Mouse (Mus musculus) megakaryocyte-erythroid progenitor cell, adult 5 weeks (primary cell): ENCODE measurements around the gene Notum. TPM values are rescaled to one million over a fixed set of nuclear protein-coding genes. Genes with fewer than 3 reads are reported as not detected.

Experiments
- polyA plus RNA-seq: library from polyadenylated mRNA; stranded (reverse); fragments of >175 nt; gene quantifications from 2 replicates; pipeline ENCODE4 v1.2.3, GENCODE M21; 2012

Gene Notum
- 0.17 and 0.18 TPM in 2 replicates for polyA plus RNA-seq

DNA sequence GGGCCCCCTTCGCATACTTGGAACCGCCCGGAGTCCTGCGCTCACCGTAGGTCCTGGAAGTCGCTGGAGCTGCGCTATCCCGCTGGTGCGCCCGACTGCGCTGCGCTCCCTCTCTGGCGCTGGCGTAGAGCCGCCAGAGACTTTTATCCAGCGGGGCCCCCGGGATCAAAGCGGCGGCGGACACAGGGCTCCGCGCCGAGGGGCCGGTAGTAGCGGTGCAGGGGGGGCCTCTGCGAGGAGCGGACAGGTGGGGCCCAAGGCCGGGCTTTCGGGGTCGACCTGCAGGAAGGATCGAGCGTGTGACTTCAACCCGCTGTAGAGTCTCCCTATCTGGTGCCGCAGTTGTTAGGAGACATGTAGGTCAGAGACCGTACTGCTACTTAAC is at the start of gene Notum:
Gene Notum, minus strand, starts transcription at position 100 of the 385 bp plus-strand sequence.

GRCm38 (mm10) chr11:120672687-120673593 is 12.0 kb upstream of the Notum start, which contains the start of gene Aspscr1:
TSS of gene Aspscr1 (plus strand) at chr11:120672973.

DNA sequence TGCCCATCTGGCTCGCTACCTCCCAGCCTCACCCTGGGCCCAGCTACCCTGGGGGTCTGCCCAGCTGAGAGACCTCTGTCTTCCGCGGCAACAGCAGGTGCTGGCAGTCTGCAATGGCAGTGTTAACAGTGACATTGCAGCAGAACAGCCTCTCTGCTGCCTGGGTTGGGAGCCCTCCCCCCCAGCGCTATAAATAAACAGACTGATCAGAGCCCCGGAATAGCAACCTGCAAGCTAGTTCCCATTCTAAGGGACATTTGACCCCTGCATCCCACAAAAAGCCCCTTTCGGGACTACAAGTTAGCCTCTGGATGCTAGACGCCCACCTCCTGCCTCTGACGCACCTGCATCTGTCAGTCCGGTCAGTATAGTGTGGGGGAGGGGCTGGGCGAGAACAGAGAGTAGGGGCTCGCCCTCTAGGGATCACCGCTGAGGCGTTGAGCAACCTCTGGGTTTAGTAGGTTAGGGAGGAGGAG is 12.9 kb downstream of the Notum start, which contains the start of gene Myadml2:
Gene Myadml2, minus strand, starts transcription at position 158 of the 476 bp plus-strand sequence.

GRCm38 (mm10) chr11:120643601-120643987 is 17.4 kb downstream of the Notum start, which contains the start of gene Pycr1:
TSS of gene Pycr1 (minus strand) at chr11:120643769.

GRCm38 (mm10) chr11:120633520-120634343 is 27.2 kb downstream of the Notum start, which contains the start of gene Mafg:
TSS of gene Mafg (minus strand) at chr11:120633600.

GRCm38 (mm10) chr11:120625152-120625775 is 35.7 kb downstream of the Notum start, which contains the start of gene Sirt7:
TSS of gene Sirt7 (minus strand) at chr11:120625240.

GRCm38 (mm10) chr11:120617519-120618112 is 43.4 kb downstream of the Notum start, which contains the start of gene Pcyt2:
TSS of gene Pcyt2 (minus strand) at chr11:120617936.

DNA sequence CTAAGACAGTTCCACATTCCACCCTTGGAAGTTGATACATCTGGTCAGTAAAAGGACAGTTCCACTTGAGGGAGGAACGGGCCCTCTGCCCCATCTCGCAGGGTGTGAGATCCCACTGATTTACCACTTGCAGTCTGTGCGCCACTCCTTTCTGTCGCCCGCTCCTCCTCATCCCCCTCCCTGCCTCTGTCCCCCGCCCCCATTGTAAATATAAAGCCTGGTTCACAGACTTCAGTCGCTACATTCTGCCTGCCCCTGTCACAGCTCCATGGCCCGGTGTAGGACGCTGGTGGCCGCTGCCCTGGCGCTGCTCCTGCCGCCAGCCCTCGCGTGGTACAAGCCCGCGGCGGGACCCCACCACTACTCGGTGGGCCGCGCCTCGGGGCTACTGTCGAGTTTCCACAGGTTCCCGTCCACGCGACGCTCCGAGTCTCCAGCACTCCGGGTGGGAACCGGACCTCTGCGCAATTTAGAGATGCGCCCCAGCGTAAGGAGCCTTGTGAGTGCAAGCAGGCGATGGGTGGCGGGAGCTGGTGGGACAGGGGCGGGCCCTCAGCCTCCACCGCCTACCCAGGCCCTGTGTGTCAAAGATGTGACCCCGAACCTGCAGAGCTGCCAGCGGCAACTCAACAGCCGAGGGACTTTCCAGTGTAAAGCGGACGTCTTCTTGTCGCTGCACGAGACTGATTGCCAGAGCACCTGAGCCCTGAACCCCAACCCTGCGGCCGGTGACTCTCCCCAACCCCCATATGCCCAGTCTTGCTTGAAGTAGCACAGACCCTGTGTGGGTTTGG is 52.5 kb downstream of the Notum start, which contains the start of gene Npb:
Gene Npb, plus strand, starts transcription at position 237 of the 794 bp plus-strand sequence.

Other genes with a start within 250 kb of the Notum start
- 48.3 and 52.9 TPM in 2 replicates for gene Nploc4, start 223.5 kb downstream of the Notum start, polyA plus RNA-seq
- gene Tspan10, start 218.5 kb downstream of the Notum start, polyA plus RNA-seq: 0.06 and 0.08 TPM in 2 replicates
- 0.02 TPM in 1 of 2 replicates, not detected in the other for gene Pde6g, start 207.7 kb downstream of the Notum start, polyA plus RNA-seq
- 9.0 and 9.9 TPM in 2 replicates for gene Oxld1, start 203.1 kb downstream of the Notum start, polyA plus RNA-seq
- gene Ccdc137, start 203.1 kb downstream of the Notum start, polyA plus RNA-seq: 31.2 and 32.6 TPM in 2 replicates
- 22.3 and 23.4 TPM in 2 replicates for gene Arl16, start 193.6 kb downstream of the Notum start, polyA plus RNA-seq
- gene Mrpl12, start 176.6 kb downstream of the Notum start, polyA plus RNA-seq: 467 and 483 TPM in 2 replicates
- gene Slc25a10, start 169.3 kb downstream of the Notum start, polyA plus RNA-seq: 47.2 and 58.4 TPM in 2 replicates
- gene Gcgr, start 130.5 kb downstream of the Notum start, polyA plus RNA-seq: not detected in 2 replicates
- gene Mcrip1, start 111.4 kb downstream of the Notum start, polyA plus RNA-seq: 170 and 188 TPM in 2 replicates
- gene Ppp1r27, start 110.0 kb downstream of the Notum start, polyA plus RNA-seq: 0.24 TPM in 1 of 2 replicates, not detected in the other
- gene P4hb, start 87.9 kb downstream of the Notum start, polyA plus RNA-seq: 1,164 and 1,680 TPM in 2 replicates
- 1,098 and 1,284 TPM in 2 replicates for gene Arhgdia, start 79.6 kb downstream of the Notum start, polyA plus RNA-seq
- 339 and 360 TPM in 2 replicates for gene Alyref, start 62.8 kb downstream of the Notum start, polyA plus RNA-seq
- gene Anapc11, start 62.8 kb downstream of the Notum start, polyA plus RNA-seq: 111 and 156 TPM in 2 replicates
- gene Npb, start 52.7 kb downstream of the Notum start, polyA plus RNA-seq: 1.6 and 2.9 TPM in 2 replicates
- 93.8 and 116 TPM in 2 replicates for gene Pcyt2, start 43.2 kb downstream of the Notum start, polyA plus RNA-seq
- gene Sirt7, start 35.9 kb downstream of the Notum start, polyA plus RNA-seq: 246 and 280 TPM in 2 replicates
- gene Mafg, start 27.6 kb downstream of the Notum start, polyA plus RNA-seq: 51.4 and 66.1 TPM in 2 replicates
- gene Pycr1, start 17.4 kb downstream of the Notum start, polyA plus RNA-seq: 1.2 and 1.5 TPM in 2 replicates
- gene Myadml2, start 13.0 kb downstream of the Notum start, polyA plus RNA-seq: 0.05 TPM in 1 of 2 replicates, not detected in the other
- 360 and 376 TPM in 2 replicates for gene Aspscr1, start 11.8 kb upstream of the Notum start, polyA plus RNA-seq
- gene Cenpx, start 52.6 kb upstream of the Notum start, polyA plus RNA-seq: 97.1 and 99.7 TPM in 2 replicates
- 59.1 and 87.9 TPM in 2 replicates for gene Lrrc45, start 52.8 kb upstream of the Notum start, polyA plus RNA-seq
- gene Rac3, start 60.3 kb upstream of the Notum start, polyA plus RNA-seq: 5.4 and 8.3 TPM in 2 replicates
- gene Dcxr, start 66.1 kb upstream of the Notum start, polyA plus RNA-seq: 32.0 and 32.8 TPM in 2 replicates
- not detected in 2 replicates for gene Cbr2, start 70.9 kb upstream of the Notum start, polyA plus RNA-seq
- 38.6 and 45.6 TPM in 2 replicates for gene Hmga1b, start 101.6 kb upstream of the Notum start, polyA plus RNA-seq
- gene Rfng, start 123.0 kb upstream of the Notum start, polyA plus RNA-seq: 54.4 and 68.5 TPM in 2 replicates
- gene Gps1, start 123.1 kb upstream of the Notum start, polyA plus RNA-seq: 52.0 and 53.8 TPM in 2 replicates
- gene Dus1l, start 135.2 kb upstream of the Notum start, polyA plus RNA-seq: 131 and 148 TPM in 2 replicates
- gene Fasn, start 163.4 kb upstream of the Notum start, polyA plus RNA-seq: 256 and 260 TPM in 2 replicates